Mouse (Mus musculus) kidney, postnatal 36 days (tissue): ENCODE results near the gene Gnai3.

Experiments
- DNase-seq, 2 experiments: peaks; one replicate each; pipeline ENCODE4 v3.0.0; 2021 to 2022; ENCODE audit warnings: mixed read lengths in 2 of 2

Gene Gnai3

GRCm38 (mm10) chr3:108145534-108146445, at the start of gene Gnai3:
Gene Gnai3 (minus strand): TSS chr3:108146146.
- peak; percentile 95 for DNase-seq

GRCm38 (mm10) chr3:108195287-108195686, 49.3 kb upstream of the Gnai3 start:
- DNase-seq = no peak

GRCm38 (mm10) chr3:108193686-108194085, 47.7 kb upstream of the Gnai3 start:
- no peak for DNase-seq

GRCm38 (mm10) chr3:108189897-108190296, 44.0 kb upstream of the Gnai3 start:
- no peak for DNase-seq

- DNase-seq = no peak
These were observed 43.0 kb upstream of the Gnai3 start for GRCm38 (mm10) chr3:108188716-108189490.

GRCm38 (mm10) chr3:108187111-108187795, 41.3 kb upstream of the Gnai3 start:
- DNase-seq = no peak

- DNase-seq = peak; percentile 40 to 81
These were observed 40.4 kb upstream of the Gnai3 start, which contains the start of gene Amigo1 for GRCm38 (mm10) chr3:108186098-108187047. Gene Amigo1 (plus strand): TSS chr3:108186335.

GRCm38 (mm10) chr3:108185460-108186097, 39.6 kb upstream of the Gnai3 start:
- DNase-seq = peak; percentile 25 to 37

GRCm38 (mm10) chr3:108184742-108185141, 38.8 kb upstream of the Gnai3 start:
- no peak for DNase-seq

GRCm38 (mm10) chr3:108180514-108180913, 34.6 kb upstream of the Gnai3 start:
- no peak for DNase-seq

- DNase-seq = no peak
These were observed 33.1 kb upstream of the Gnai3 start for GRCm38 (mm10) chr3:108178756-108179715.

GRCm38 (mm10) chr3:108174672-108175531, 29.0 kb upstream of the Gnai3 start:
- peak; percentile 41 to 46 for DNase-seq

GRCm38 (mm10) chr3:108169199-108169598, 23.3 kb upstream of the Gnai3 start:
- no peak for DNase-seq

- DNase-seq = no peak
These were observed 21.6 kb upstream of the Gnai3 start for GRCm38 (mm10) chr3:108167499-108167898.

GRCm38 (mm10) chr3:108166486-108167211, 20.7 kb upstream of the Gnai3 start:
- peak; percentile 39 to 48 for DNase-seq

GRCm38 (mm10) chr3:108165532-108166315, 19.8 kb upstream of the Gnai3 start:
- DNase-seq = no peak

GRCm38 (mm10) chr3:108164807-108165206, 18.9 kb upstream of the Gnai3 start:
- DNase-seq = peak; percentile 74 to 85
